Mouse (Mus musculus) midbrain, embryonic 15.5 days (tissue): ENCODE measurements around the gene Slc39a5. TPM values are rescaled to one million over a fixed set of nuclear protein-coding genes. Genes with fewer than 3 reads are reported as not detected.

Experiments
- ATAC-seq: fragments of 200-750 bp; cut with Nextera tagmentation; replicated peaks from 2 replicates; pipeline ENCODE4 v1.8.0; 2017; ENCODE audit warnings: moderate TSS enrichment
- H3K27ac ChIP-seq: fragments of 300-500 bp; sonication (generic); 2 replicates; pipeline ENCODE4 v1.5.1; 2015; ENCODE audit warnings: mild to moderate bottlenecking, inconsistent platforms
- H3K27me3 ChIP-seq: fragments of 300-500 bp; sonication (generic); replicated peaks from 2 replicates; pipeline ENCODE4 v1.6.1; 2015; ENCODE audit warnings: inconsistent platforms
- H3K36me3 ChIP-seq: fragments of 300-500 bp; sonication (generic); replicated peaks from 2 replicates; pipeline ENCODE4 v1.6.1; 2015; ENCODE audit warnings: inconsistent platforms
- H3K4me1 ChIP-seq: fragments of 300-500 bp; sonication (generic); 2 replicates; pipeline ENCODE4 v1.6.1; 2015; ENCODE audit warnings: inconsistent platforms
- H3K4me2 ChIP-seq: fragments of 300-500 bp; sonication (generic); 2 replicates; pipeline ENCODE4 v1.6.1; 2015; ENCODE audit warnings: inconsistent platforms, mild to moderate bottlenecking, moderate library complexity
- H3K4me3 ChIP-seq: fragments of 300-500 bp; sonication (generic); 2 replicates; pipeline ENCODE4 v1.5.1; 2015; ENCODE audit warnings: mild to moderate bottlenecking, inconsistent platforms
- H3K9ac ChIP-seq: fragments of 300-500 bp; sonication (generic); 2 replicates; pipeline ENCODE4 v1.6.1; 2015; ENCODE audit warnings: mild to moderate bottlenecking, inconsistent platforms
- H3K9me3 ChIP-seq: fragments of 300-500 bp; sonication (generic); 2 replicates; pipeline ENCODE4 v1.6.1; 2016; ENCODE audit warnings: inconsistent platforms
- WGBS: fragments of 180-500 bp; shearing (Covaris S2); methylation state at CpG from one replicate; pipeline ENCODE4 v1.1.7; 2015; ENCODE audit warnings: mixed read lengths; 5-methylcytosine and 5-hydroxymethylcytosine counted together
- polyA plus RNA-seq: library from polyadenylated mRNA; unstranded; fragments of >200 nt; fragmentation: Nextera tagmentation; extraction: Ambion mirVana; gene quantifications from 2 replicates; pipeline ENCODE4 v1.2.1, GENCODE M21; 2015

Gene Slc39a5
- polyA plus RNA-seq, 1 experiment from 2014 or later = not detected

GRCm38 (mm10) chr10:128382482-128382881 is 18.5 kb downstream of the Slc39a5 start:
- 85% methylated on average over 8 of the region's 8 CpGs for WGBS
- H3K9me3 ChIP-seq = no peaks in the 10 kb centered on the region

GRCm38 (mm10) chr10:128380565-128380964 is 20.5 kb downstream of the Slc39a5 start:
- H3K4me3 ChIP-seq = no peak overlapping the region
- H3K36me3 ChIP-seq = peaks cover 49% of the 10 kb centered on the region
- no peak overlapping the region for H3K4me2 ChIP-seq
- peaks cover 27% of the 10 kb centered on the region for H3K4me1 ChIP-seq
- no peak for ATAC-seq
- H3K27me3 ChIP-seq = no peaks in the 10 kb centered on the region
- 84% methylated on average over 5 of the region's 5 CpGs for WGBS
- no peak overlapping the region for H3K27ac ChIP-seq
- no peak overlapping the region for H3K9ac ChIP-seq
- H3K9me3 ChIP-seq = no peaks in the 10 kb centered on the region

More at GRCm38 (mm10) chr10:128382482-128382881, 18.5 kb downstream of the Slc39a5 start:
- Histone ChIP-seq H3K36me3 (peaks cover 68% of the 10 kb centered on the region), H3K4me3 (no peak overlapping the region), H3K27me3 (no peaks in the 10 kb centered on the region), H3K9ac (no peak overlapping the region), H3K4me2 (no peak overlapping the region), H3K4me1 (peaks cover 18% of the 10 kb centered on the region), H3K27ac (no peak overlapping the region)
- no peak for ATAC-seq

- no peak overlapping the region for H3K4me3 ChIP-seq
- peaks cover 27% of the 10 kb centered on the region for H3K4me1 ChIP-seq
- no peaks in the 10 kb centered on the region for H3K9me3 ChIP-seq
- no peaks in the 10 kb centered on the region for H3K27me3 ChIP-seq
- H3K9ac ChIP-seq = no peak overlapping the region
- ATAC-seq = no peak
- peaks cover 36% of the 10 kb centered on the region for H3K36me3 ChIP-seq
- no peak overlapping the region for H3K27ac ChIP-seq
- H3K4me2 ChIP-seq = no peak overlapping the region
- WGBS = 94% methylated on average over 7 of the region's 7 CpGs
Measured at GRCm38 (mm10) chr10:128379260-128379659, 21.8 kb downstream of the Slc39a5 start.

- Histone ChIP-seq H3K27me3 (no peaks in the 10 kb centered on the region), H3K9me3 (no peaks in the 10 kb centered on the region), H3K9ac (peak overlapping the region; percentile 86), H3K4me1 (peaks cover 27% of the 10 kb centered on the region), H3K4me2 (peak overlapping the region; percentile 71), H3K4me3 (peak overlapping the region; percentile 70), H3K36me3 (peaks cover 28% of the 10 kb centered on the region), H3K27ac (peak overlapping the region; percentile 97; the same call in 1 of the 2 replicates)
- 44% methylated on average over 3 of the region's 3 CpGs for WGBS
- ATAC-seq = no peak
Measured at GRCm38 (mm10) chr10:128378462-128378861, 22.6 kb downstream of the Slc39a5 start.

GRCm38 (mm10) chr10:128377940-128378448 is 23.0 kb downstream of the Slc39a5 start:
- 52% methylated on average over 14 of the region's 14 CpGs for WGBS
- Histone ChIP-seq H3K9me3 (no peaks in the 10 kb centered on the region), H3K27ac (peak overlapping the region; percentile 97), H3K4me2 (peak overlapping the region; percentile 71), H3K27me3 (no peaks in the 10 kb centered on the region), H3K36me3 (peaks cover 25% of the 10 kb centered on the region), H3K4me3 (peak overlapping the region; percentile 70), H3K9ac (peak overlapping the region; percentile 86), H3K4me1 (peaks cover 27% of the 10 kb centered on the region)
- ATAC-seq = no peak; the same call in 1 of the 2 replicates

DNA sequence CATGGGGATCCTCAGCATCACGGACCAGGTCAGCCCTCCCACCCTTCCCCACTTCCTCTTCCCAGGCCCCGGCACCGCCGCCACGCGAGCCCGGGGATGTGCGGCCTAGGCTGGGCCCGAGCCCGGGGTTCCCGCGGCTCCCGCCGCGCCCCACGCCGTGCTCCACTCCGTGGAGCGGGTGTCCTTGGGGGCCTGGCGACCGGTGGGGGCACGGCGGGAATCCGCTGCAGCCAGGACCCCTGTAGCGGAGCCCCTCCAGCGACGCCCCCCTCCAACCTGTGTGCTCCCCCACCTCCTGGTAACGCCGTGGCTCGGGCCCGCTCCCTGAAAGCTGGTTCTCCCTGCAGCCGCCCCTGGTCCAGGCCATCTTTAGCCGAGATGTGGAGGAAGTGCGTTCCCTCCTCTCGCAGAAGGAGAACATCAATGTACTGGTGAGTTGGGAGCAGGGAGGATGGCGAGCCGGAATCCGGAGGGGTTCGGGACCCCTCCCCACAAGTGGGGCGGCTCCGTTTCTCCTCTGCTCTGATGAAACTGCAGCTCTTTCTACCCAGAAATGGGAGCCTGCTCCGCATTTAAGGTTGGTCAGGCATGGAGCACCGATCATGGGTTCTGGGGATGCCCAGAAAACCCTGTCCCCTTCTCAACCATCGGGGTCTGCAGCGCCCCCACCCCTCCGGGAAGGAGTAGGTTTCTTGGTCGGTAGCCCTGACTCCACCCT is 23.6 kb downstream of the Slc39a5 start:
- H3K27me3 ChIP-seq = no peaks in the 10 kb centered on the region
- peaks cover 19% of the 10 kb centered on the region for H3K36me3 ChIP-seq
- H3K4me1 ChIP-seq = peaks cover 27% of the 10 kb centered on the region
- H3K4me3 ChIP-seq = peak overlapping the region; percentile 70
- peak; percentile 81 for ATAC-seq
- H3K27ac ChIP-seq = peak overlapping the region; percentile 97
- WGBS = under 1% methylated on average over 44 of the region's 47 CpGs
- peak overlapping the region; percentile 86 for H3K9ac ChIP-seq
- H3K4me2 ChIP-seq = peak overlapping the region; percentile 71
- no peaks in the 10 kb centered on the region for H3K9me3 ChIP-seq

DNA sequence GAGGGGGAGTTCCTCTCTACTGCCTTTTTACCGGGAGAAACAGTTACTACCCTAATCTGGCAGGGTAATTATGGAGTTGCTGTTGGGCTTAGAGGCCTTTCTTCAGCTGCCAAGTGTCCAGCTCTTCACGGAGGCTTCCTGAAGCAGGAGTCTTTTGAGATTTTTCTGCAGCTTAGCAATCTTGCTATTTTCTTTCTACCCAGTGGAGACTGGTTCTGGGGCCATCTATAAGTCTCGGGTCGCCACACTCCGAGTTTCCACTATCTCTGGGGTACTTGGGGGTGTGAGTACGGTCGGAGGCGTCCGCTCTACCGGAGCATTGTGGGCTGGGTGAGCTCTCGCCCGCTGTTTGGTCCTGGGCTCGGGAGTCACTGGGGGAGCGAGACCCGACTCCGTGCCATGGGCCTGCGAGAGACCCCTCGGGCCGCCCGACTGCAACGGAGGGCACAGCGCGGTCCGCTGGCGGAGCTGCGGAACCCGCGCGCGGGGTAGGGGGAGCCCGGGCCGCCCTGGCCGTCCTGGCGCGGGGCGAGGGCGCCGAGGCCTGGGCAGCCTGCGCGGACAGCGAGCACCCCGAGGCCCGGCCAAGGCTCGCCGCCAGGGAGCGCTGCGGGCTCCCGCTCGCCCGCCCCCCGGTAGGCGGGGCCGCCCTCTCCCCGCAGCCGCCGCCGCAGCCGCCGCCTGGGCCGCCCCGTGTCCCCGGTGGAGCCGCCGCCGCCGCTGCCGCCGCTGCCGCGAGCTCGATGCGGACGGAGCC is 24.4 kb downstream of the Slc39a5 start, which contains the start of gene Ankrd52:
Ankrd52 (plus strand) TSS at position 661 of the 757 bp plus-strand sequence.
- Histone ChIP-seq H3K9ac (peak within 1 kb of the TSS; percentile 86), H3K27me3 (no peaks in the 10 kb centered on the region), H3K36me3 (peaks cover 11% of the 10 kb centered on the region), H3K4me3 (peak within 1 kb of the TSS; percentile 70), H3K27ac (peak within 1 kb of the TSS; percentile 97), H3K9me3 (no peaks in the 10 kb centered on the region), H3K4me2 (peak within 1 kb of the TSS; percentile 71), H3K4me1 (peaks cover 27% of the 10 kb centered on the region)
- WGBS = under 1% methylated on average over 50 of the region's 73 CpGs
- peak; percentile 89 for ATAC-seq

DNA sequence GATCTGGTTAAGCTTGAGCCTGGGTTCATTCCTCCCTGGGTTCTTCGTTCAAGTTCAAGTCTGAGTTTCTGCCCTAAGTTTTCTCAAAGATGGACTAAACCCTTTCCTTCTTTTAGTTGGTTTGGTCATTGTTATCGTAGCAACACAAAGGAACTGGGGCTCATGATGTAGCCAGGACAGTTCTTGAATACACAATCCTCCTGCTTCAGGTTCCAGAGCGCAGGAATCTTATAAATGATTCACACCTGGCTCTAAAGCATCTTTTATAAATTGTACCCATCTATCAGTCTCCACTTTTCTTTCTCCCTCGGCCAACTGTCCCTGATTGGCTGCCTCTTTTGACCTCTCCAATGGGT is 25.0 kb downstream of the Slc39a5 start:
- Histone ChIP-seq H3K4me3 (peak overlapping the region; percentile 70), H3K27me3 (no peaks in the 10 kb centered on the region), H3K4me2 (peak overlapping the region; percentile 71), H3K9ac (peak overlapping the region; percentile 86), H3K9me3 (no peaks in the 10 kb centered on the region), H3K36me3 (peaks cover 7% of the 10 kb centered on the region), H3K27ac (peak overlapping the region; percentile 97), H3K4me1 (peaks cover 27% of the 10 kb centered on the region)
- WGBS = 43% methylated on average over 4 of the region's 4 CpGs
- no peak for ATAC-seq

GRCm38 (mm10) chr10:128374393-128374792 is 26.6 kb downstream of the Slc39a5 start:
- no peak overlapping the region for H3K27ac ChIP-seq
- no peak overlapping the region for H3K4me3 ChIP-seq
- peaks cover 30% of the 10 kb centered on the region for H3K4me1 ChIP-seq
- H3K27me3 ChIP-seq = no peaks in the 10 kb centered on the region
- no peaks in the 10 kb centered on the region for H3K9me3 ChIP-seq
- H3K4me2 ChIP-seq = no peak overlapping the region
- WGBS = 77% methylated on average over 6 of the region's 6 CpGs
- H3K9ac ChIP-seq = no peak overlapping the region
- ATAC-seq = no peak
- H3K36me3 ChIP-seq = peaks cover 3% of the 10 kb centered on the region; the same call in 1 of the 2 replicates

GRCm38 (mm10) chr10:128372989-128373748 is 27.9 kb downstream of the Slc39a5 start:
- 85% methylated on average over 6 of the region's 6 CpGs for WGBS
- no peak for ATAC-seq

DNA sequence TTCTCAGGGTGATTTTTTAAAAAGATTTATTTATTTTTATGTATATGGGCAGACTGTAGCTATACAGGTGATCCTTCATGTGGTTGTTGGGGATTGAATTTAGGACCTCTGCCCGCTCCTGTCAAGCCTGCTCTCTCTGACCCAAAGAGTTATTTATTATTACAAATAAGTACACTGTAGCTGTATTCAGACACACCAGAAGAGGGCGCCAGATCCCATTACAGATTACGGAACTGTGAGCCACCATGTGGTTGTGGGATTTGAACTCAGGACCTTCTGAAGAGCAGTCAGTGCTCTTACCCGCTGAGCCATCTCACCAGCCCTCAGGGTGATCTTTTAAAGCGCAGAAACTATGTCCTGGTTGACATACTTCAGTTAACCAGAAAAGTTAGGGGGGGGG is 28.9 kb downstream of the Slc39a5 start:
- Histone ChIP-seq H3K27ac (no peak overlapping the region), H3K4me2 (no peak overlapping the region), H3K4me1 (peaks cover 29% of the 10 kb centered on the region), H3K9ac (no peak overlapping the region), H3K4me3 (no peak overlapping the region), H3K27me3 (no peaks in the 10 kb centered on the region), H3K9me3 (no peaks in the 10 kb centered on the region), H3K36me3 (no peaks in the 10 kb centered on the region)
- ATAC-seq = no peak
- 83% methylated on average over 5 of the region's 5 CpGs for WGBS

More at GRCm38 (mm10) chr10:128372989-128373748, 27.9 kb downstream of the Slc39a5 start:
- Histone ChIP-seq H3K4me2 (no peak overlapping the region), H3K36me3 (no peaks in the 10 kb centered on the region), H3K9me3 (no peaks in the 10 kb centered on the region), H3K4me1 (peaks cover 22% of the 10 kb centered on the region), H3K4me3 (no peak overlapping the region), H3K27me3 (no peaks in the 10 kb centered on the region), H3K27ac (no peak overlapping the region), H3K9ac (no peak overlapping the region)

GRCm38 (mm10) chr10:128370601-128371000 is 30.4 kb downstream of the Slc39a5 start:
- Histone ChIP-seq H3K4me1 (peaks cover 24% of the 10 kb centered on the region), H3K27me3 (no peaks in the 10 kb centered on the region), H3K9me3 (no peaks in the 10 kb centered on the region), H3K27ac (no peak overlapping the region), H3K4me3 (no peak overlapping the region), H3K9ac (no peak overlapping the region), H3K4me2 (no peak overlapping the region), H3K36me3 (no peaks in the 10 kb centered on the region)
- ATAC-seq = no peak
- 75% methylated on average over 4 of the region's 4 CpGs for WGBS
